Mouse (Mus musculus): Measurements from ENCODE around the gene Prx.

Prx gene

DNA sequence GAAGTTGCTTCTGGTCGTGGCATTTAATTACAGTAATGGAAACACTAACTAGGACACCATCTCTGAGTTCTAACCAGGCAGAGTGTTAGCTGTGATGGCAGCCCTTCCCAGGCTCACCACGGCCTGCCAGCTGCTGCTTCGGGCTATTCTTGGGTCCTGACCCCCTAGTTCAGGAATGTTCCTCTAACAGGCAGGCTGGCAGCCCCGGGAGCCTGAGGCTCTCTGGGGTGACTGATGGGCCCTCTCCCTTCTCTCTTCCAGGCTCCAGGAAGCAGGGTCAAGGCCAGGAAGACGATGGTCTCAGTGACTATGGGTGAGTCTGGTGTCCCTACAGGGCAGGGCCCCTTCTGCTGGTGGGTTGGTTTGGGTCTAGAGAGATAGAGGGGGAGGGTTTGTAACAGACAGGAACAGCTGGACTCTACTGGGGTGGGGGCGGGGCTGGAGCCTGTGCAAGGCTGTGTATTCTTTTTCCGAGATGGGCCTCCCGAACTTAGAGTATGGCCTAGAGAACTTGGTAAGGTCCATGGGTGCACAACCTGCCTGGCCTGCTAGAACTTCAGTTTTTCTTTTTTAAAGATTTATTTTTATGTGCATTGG lies 61.3 kb downstream of the Prx start:
- in situ Hi-C loops (cut with MseI, MboI) = no loop called here

DNA sequence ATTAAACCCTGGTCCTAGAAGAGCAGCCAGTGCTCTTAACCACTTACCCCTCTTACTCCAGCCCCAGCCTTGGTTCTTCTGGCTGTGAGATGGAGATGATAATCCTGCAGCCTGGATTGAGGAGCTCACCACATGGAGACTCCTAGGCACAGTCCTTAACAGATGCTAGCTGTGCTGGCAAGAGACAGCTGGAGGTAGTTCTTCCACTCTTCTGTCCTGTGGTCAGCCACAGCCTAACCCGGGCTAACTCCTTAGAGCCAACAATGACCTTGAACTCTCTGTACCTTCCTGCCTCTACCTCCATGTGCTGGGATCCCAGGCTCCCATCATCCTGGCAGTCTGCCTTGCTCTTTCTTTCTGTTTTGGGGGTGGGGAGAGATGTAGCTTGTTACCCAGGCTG lies 61.9 kb downstream of the Prx start:
- in situ Hi-C loops (cut with MseI, MboI) = no loop called here
